Mouse (Mus musculus): ENCODE data around the gene Gnptab. TPM values are rescaled to one million over a fixed set of nuclear protein-coding genes. Genes with fewer than 3 reads are reported as not detected.
"Not testable (repeated sequence)": the region's sequence is repeated elsewhere in the genome, so short reads cannot be mapped to it uniquely, and the experiment has no call there.

The Gnptab gene
- polyA plus RNA-seq, 1 experiment from 2014 or later = 14.4 TPM

DNA sequence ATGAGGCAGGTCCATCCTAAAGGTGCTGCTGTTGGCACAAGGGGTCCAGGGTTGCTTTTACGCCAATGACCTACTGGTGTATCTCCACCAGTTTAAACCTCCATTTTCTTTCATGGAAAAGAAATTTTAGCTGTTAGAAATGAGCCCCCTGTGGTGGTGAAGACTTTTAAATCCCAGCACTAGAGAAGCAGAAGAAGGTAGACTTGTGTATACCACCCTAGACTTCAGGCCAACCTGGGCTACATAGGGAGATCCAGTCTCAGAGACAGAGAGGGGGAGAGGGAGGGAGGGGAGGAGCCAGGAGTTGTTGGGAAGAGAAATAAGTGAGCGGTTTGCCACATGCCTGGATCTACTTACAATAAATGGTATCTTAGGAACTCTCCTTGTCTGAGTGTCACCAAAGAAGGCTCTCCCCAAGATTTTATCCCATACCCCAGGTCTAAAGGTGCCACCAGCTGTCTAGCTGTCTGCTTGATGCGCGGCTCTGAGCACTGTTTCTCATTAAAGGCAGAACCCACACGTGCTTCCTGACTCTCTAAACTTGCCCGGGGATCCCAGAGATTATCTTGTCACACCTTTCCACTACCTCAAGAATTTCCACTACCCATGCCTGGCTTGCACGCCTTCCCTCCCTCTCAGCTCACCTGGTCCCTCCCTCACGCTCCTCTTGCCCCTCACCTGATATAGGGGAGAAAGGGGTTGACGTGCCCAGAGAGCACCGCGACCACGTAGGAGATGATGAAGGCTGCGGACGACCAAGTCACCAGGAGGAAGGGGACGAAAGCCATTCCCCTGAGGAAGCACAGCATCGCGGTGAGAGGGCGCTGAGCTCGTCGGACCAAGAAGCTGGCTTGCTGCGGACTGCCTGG lies 22.6 kb upstream of the Gnptab start:
- H3K4me1 ChIP-seq = peaks cover 9% of the 10 kb centered on the region; the same call in 1 of the 2 replicates

DNA sequence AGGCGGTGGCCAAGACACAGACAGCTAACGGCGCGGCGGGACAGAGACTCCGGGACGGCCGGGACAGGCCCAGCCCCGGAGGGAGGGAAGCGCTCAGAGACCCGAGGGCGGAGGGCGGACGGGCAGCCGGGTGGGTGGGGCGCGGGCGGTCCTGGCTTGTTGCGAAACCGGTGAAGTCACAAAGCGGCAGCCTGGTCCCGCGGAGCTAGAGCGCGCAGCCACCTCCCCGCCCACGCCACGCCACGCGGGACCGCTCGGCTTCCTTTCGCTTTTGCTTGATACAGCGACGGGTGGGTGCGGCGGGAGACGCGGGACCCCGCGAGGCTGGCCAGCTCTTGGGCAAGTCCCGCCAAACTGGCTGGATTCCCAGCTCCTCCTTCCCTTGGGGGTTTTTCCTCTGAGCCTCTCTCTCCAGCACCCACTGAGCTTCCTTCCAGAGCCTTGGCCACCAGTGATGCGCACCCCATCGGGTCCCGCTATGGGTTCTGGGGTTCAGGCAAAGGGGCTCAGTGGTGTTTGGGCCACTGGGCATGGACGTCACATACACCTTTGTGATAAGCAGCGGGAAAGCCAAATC lies 21.9 kb upstream of the Gnptab start:
- Histone ChIP-seq H3K9me3 (no peaks in the 10 kb centered on the region), H3K4me2 (replicated peaks) (peak overlapping the region; percentile 85), H3K4me1 (peaks cover 9% of the 10 kb centered on the region; the same call in 1 of the 2 replicates), H3K4me3 (peak overlapping the region; percentile 53), H3K27me3 (replicated peaks) (peaks cover 5% of the 10 kb centered on the region; the same call in 1 of the 2 replicates), H3K36me3 (no peaks in the 10 kb centered on the region), H3K27ac (no peak overlapping the region), H3K9ac (peak overlapping the region; percentile 61)
- 3% methylated on average over 47 of the region's 47 CpGs for WGBS
- ATAC-seq (ENCODE audit: low FRiP score, low read depth) = peak; percentile 79

More for the DNA sequence above, 22.6 kb upstream of the Gnptab start:
- Histone ChIP-seq H3K9ac (peak overlapping the region; percentile 61), H3K4me2 (replicated peaks) (peak overlapping the region; percentile 85), H3K9me3 (no peaks in the 10 kb centered on the region), H3K27ac (no peak overlapping the region), H3K4me3 (peak overlapping the region; percentile 53), H3K36me3 (no peaks in the 10 kb centered on the region), H3K27me3 (replicated peaks) (peaks cover 5% of the 10 kb centered on the region; the same call in 1 of the 2 replicates)
- 8% methylated on average over 21 of the region's 21 CpGs for WGBS
- ATAC-seq (ENCODE audit: low FRiP score, low read depth) = peak; percentile 29; the same call in 1 of the 2 replicates

DNA sequence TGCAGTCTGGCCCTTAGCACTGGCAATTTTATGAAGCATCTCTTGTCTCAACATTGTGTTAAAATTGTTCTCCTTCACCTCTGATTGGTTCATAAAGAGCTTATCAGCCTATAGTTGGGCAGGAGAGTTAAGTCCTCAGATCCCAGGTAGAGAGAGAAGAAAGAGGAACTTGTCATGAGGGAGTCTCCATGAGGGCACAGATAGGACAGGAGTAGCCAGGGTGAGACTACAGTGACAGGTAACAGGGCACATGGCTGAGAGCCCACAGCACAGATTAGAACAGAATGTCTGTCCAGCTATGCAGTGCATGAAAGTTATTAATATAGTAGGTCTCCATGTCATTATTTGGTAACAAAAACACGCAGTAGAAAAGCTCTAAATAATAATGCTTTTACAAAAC lies 16.7 kb upstream of the Gnptab start:
- Histone ChIP-seq H3K9ac (no peak overlapping the region), H3K36me3 (no peaks in the 10 kb centered on the region), H3K9me3 (no peaks in the 10 kb centered on the region), H3K4me1 (0 out of 2 replicates have a peak, but pooled peaks cover 2% of the 10 kb centered on the region), H3K4me3 (no peak overlapping the region), H3K4me2 (replicated peaks) (no peak overlapping the region), H3K27me3 (replicated peaks) (no peaks in the 10 kb centered on the region; the same call in 1 of the 2 replicates), H3K27ac (no peak overlapping the region)
- 79% methylated on average over 1 of the region's 1 CpGs for WGBS
- ATAC-seq (ENCODE audit: low FRiP score, low read depth) = no peak

DNA sequence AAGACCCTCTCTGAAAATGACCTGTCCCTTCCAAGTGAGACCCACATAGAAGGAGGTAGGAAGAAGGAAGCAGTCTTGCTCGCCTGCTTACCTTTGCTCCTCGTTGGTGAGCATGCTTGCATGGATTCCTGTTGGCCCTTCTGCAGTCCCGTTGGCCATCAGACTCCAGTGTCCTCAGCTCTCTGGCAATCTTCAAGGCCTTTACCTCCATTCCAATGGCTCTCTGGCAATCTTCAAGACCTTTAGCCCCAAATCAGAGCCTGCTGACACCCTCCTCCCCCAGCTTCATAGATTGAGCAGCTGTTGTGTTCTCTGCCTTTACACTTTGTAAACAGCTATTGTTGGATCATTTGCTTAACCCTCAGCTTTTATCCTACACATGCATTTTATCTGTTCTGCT lies 14.7 kb upstream of the Gnptab start:
- no peak overlapping the region for H3K9ac ChIP-seq
- no peaks in the 10 kb centered on the region for H3K27me3 ChIP-seq (replicated peaks)
- H3K36me3 ChIP-seq = no peaks in the 10 kb centered on the region
- H3K9me3 ChIP-seq = no peaks in the 10 kb centered on the region
- no peak overlapping the region for H3K4me2 ChIP-seq (replicated peaks)
- 86% methylated on average over 3 of the region's 3 CpGs for WGBS
- no peak overlapping the region for H3K27ac ChIP-seq
- H3K4me3 ChIP-seq = no peak overlapping the region
- ATAC-seq (ENCODE audit: low FRiP score, low read depth) = no peak
- no peaks in the 10 kb centered on the region for H3K4me1 ChIP-seq

DNA sequence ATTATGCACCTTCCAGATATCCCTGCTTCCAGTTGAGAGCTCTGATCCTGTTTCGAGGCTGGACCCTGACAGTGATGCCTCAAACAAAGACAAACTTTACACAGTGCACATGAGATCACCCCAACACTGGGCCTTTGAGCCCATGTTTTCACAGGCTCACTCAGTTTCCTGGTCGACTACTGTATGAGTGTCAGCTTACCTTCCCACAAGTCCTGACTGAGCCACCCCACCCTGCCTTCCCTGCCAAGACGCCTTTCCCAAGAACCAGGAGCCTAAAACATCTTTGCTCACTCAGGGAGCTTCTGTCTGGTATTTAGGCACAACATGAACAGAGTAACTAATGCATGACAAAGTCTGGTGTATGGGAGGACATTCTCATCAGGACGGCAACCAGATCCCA lies 9.7 kb upstream of the Gnptab start:
- Histone ChIP-seq H3K4me3 (no peak overlapping the region), H3K27ac (no peak overlapping the region), H3K4me1 (no peaks in the 10 kb centered on the region), H3K9me3 (no peaks in the 10 kb centered on the region), H3K4me2 (replicated peaks) (no peak overlapping the region), H3K27me3 (replicated peaks) (no peaks in the 10 kb centered on the region), H3K9ac (no peak overlapping the region), H3K36me3 (no peaks in the 10 kb centered on the region)
- no peak for ATAC-seq (ENCODE audit: low FRiP score, low read depth)
- 70% methylated on average over 4 of the region's 4 CpGs for WGBS

DNA sequence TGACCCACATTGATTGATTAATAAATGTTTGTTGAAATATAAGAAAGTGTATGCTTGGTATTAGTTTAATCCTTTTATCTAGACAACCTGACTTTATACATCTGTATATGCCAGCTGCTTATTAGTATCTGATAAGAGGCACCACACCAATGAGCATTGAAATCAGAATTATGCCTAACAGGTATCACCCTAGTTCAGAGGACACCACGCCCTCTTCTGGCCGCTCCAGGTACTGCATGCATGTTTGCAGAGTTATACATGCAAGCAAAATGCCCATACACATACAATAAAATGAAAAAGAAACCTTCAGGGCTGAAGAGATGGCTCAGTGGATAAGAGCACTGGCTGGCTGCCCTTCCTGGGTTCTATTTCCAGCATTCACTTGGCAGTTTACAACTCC lies 7.1 kb upstream of the Gnptab start:
- H3K27ac ChIP-seq = no peak overlapping the region
- no peak overlapping the region for H3K4me2 ChIP-seq (replicated peaks)
- WGBS = 14% methylated on average over 2 of the region's 2 CpGs
- no peaks in the 10 kb centered on the region for H3K27me3 ChIP-seq (replicated peaks)
- no peak for ATAC-seq (ENCODE audit: low FRiP score, low read depth)
- no peak overlapping the region for H3K9ac ChIP-seq
- H3K9me3 ChIP-seq = no peaks in the 10 kb centered on the region
- no peaks in the 10 kb centered on the region for H3K36me3 ChIP-seq
- H3K4me1 ChIP-seq = no peaks in the 10 kb centered on the region
- H3K4me3 ChIP-seq = no peak overlapping the region

DNA sequence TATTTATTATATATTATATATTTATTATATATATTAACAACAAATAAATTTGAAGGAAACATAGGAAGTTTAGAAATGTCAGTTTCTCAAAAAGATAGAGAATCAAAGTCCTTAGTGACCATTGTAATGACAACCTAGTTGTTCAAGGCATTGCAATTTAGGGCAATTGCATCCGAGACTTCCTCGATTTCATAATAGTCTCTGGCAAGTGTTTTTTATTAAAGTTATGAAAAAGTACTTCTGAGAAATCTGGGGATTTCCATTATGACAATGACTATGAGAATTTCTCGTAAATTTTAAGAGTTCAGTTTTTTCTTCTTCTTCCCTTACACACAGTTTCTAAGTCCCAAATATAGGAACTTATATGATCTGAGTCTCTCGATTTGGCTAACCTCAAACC lies 6.5 kb upstream of the Gnptab start:
- no peak overlapping the region for H3K4me2 ChIP-seq (replicated peaks)
- H3K9ac ChIP-seq = no peak overlapping the region
- no peaks in the 10 kb centered on the region for H3K4me1 ChIP-seq
- H3K27me3 ChIP-seq (replicated peaks) = no peaks in the 10 kb centered on the region
- H3K4me3 ChIP-seq = no peak overlapping the region
- no peak for ATAC-seq (ENCODE audit: low FRiP score, low read depth)
- no peak overlapping the region for H3K27ac ChIP-seq
- no peaks in the 10 kb centered on the region for H3K9me3 ChIP-seq
- WGBS = 93% methylated on average over 4 of the region's 4 CpGs
- H3K36me3 ChIP-seq = no peaks in the 10 kb centered on the region

DNA sequence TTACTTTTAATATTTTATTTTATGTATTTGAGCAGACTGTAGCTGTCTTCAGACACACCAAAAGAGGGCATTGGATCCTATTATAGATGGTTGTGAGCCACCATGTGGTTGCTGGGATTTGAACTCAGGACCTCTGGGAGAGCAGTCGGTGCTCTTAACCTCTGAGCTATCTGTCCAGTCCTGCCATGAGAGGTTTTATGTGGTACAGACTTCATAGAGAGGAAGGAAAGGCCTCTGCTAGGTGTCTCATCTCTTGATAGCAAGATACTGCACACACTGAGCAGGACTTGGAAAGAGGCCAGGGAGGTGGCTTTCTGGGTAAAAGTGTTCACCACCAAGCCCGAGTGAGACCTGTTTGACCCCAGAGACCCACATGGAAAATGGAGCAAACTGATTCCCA lies 6.0 kb upstream of the Gnptab start:
- not testable (repeated sequence) for H3K4me3 ChIP-seq; H3K9ac ChIP-seq; H3K36me3 ChIP-seq; H3K9me3 ChIP-seq; H3K27me3 ChIP-seq (replicated peaks); H3K27ac ChIP-seq; H3K4me1 ChIP-seq; H3K4me2 ChIP-seq (replicated peaks); ATAC-seq (ENCODE audit: low FRiP score, low read depth)
- WGBS = 85% methylated on average over 2 of the region's 2 CpGs

DNA sequence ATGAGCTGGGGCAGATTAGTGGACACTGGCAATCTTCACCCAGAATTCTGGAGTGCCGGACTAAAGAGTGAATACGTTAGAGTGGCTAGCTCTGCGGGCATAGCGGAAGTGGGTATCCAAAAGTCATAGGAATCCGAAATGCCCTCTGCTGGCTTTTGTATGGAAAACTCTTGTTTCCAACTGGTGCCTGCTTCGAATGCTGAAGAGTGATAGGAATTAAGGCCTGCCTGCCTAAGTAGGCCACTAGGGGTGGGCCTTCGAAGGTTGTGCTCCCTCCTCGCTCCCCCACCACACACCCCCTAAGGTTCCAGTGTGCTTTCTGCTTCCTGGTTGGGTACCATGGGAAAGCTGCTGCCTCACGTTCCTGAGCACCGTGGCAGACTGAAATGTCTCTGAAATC lies 3.9 kb upstream of the Gnptab start:
- WGBS = 34% methylated on average over 10 of the region's 10 CpGs
- Histone ChIP-seq H3K9me3 (no peaks in the 10 kb centered on the region), H3K27ac (no peak overlapping the region), H3K36me3 (no peaks in the 10 kb centered on the region), H3K27me3 (replicated peaks) (no peaks in the 10 kb centered on the region), H3K4me2 (replicated peaks) (no peak overlapping the region), H3K9ac (no peak overlapping the region), H3K4me3 (no peak overlapping the region), H3K4me1 (peaks cover 6% of the 10 kb centered on the region)
- no peak for ATAC-seq (ENCODE audit: low FRiP score, low read depth)

DNA sequence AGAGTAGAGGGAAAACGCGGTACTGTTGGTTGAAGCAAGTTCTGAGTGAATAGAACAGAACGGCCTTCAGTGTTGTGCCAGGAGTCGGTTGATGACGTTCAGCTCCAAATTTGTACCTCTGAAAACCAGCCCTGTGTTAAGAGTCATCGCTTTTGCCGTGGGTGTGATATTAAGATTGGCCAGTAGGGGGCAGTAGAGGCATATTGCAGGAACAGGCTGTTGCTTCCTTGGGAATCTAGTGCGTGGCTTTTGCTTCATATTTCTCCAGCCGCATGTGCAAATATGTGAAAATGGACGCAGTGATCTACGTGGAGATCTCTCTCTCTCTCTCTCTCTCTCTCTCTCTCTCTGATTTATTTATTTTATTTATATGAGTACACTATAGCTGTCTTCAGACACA lies 2.2 kb upstream of the Gnptab start:
- 15% methylated on average over 11 of the region's 11 CpGs for WGBS
- Histone ChIP-seq H3K9me3 (no peaks in the 10 kb centered on the region), H3K4me1 (peaks cover 14% of the 10 kb centered on the region), H3K27ac (no peak overlapping the region), H3K9ac (no peak overlapping the region), H3K27me3 (replicated peaks) (no peaks in the 10 kb centered on the region), H3K4me2 (replicated peaks) (0 out of 2 replicates have a peak overlapping the region, but pooled peaks have one; percentile 5), H3K4me3 (no peak overlapping the region), H3K36me3 (no peaks in the 10 kb centered on the region)
- no peak for ATAC-seq (ENCODE audit: low FRiP score, low read depth)

DNA sequence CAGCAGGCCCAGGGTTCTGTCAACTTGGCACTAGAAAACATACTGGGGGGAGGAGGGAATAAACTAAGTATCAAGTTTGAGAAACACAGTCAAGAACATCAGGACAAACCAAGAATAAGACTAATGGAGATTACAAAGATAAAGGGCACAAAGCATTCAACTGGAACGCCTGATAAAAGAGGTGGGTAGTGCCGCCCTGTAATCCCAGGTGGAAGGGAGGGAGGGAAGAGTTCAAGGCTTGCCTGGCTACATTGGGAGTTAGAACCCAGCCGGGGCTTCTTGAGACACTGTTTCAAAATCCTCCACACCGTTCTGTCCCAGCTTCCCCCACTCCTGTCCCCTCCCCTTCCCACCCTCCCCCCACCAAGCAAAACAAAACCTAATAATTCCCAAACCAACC lies 1.3 kb upstream of the Gnptab start:
- Histone ChIP-seq H3K4me2 (replicated peaks) (no peak overlapping the region), H3K9ac (no peak overlapping the region), H3K27ac (no peak overlapping the region), H3K27me3 (replicated peaks) (no peaks in the 10 kb centered on the region), H3K36me3 (no peaks in the 10 kb centered on the region), H3K9me3 (no peaks in the 10 kb centered on the region), H3K4me1 (peaks cover 14% of the 10 kb centered on the region), H3K4me3 (no peak overlapping the region)
- WGBS = 82% methylated on average over 4 of the region's 4 CpGs
- no peak for ATAC-seq (ENCODE audit: low FRiP score, low read depth)

DNA sequence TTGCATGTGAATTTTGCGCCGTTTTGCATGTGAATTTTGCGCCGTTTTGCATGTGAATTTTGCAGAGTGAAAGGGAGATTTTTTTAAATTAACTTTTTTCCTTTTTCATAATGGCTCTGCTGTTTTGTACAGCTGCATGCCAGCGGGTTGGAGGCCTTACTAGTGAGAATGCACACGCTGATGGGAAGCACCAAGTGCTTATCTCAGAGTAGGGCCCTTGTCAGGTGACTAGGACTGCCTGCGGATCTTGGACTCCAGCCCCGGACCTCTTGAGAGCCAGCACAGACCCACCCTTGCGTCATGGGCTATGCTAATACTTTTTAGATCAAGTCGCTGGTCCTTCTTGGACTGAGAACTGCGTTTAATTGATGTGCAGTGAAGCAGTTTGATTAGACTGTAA lies 1.1 kb downstream of the Gnptab start:
- Histone ChIP-seq H3K9me3 (no peaks in the 10 kb centered on the region), H3K27ac (no peak overlapping the region), H3K4me3 (peak overlapping the region; percentile 82), H3K27me3 (replicated peaks) (no peaks in the 10 kb centered on the region), H3K4me2 (replicated peaks) (peak overlapping the region; percentile 90), H3K9ac (peak overlapping the region; percentile 82), H3K4me1 (peaks cover 14% of the 10 kb centered on the region), H3K36me3 (no peaks in the 10 kb centered on the region)
- 2% methylated on average over 11 of the region's 11 CpGs for WGBS
- ATAC-seq (ENCODE audit: low FRiP score, low read depth) = 0 out of 2 replicates have a peak, but pooled peaks have one; percentile 23

All from neural tube, embryonic 12.5 days (tissue).